Mouse (Mus musculus): ENCODE results near the gene Mink1. TPM values are rescaled to one million over a fixed set of nuclear protein-coding genes. Genes with fewer than 3 reads are reported as not detected.

Mink1 gene
- polyA plus RNA-seq, 1 experiment from 2014 or later, result 21.2 TPM

GRCm38 (mm10) chr11:70630129-70630528, 67.4 kb downstream of the Mink1 start:
- no peak overlapping the region for H3K4me3 ChIP-seq (ENCODE audit: low read depth, low read length)
- 69% methylated on average over 7 of the region's 7 CpGs for WGBS

GRCm38 (mm10) chr11:70635601-70636000, 72.9 kb downstream of the Mink1 start:
- H3K27ac ChIP-seq (replicated peaks; ENCODE audit: low read depth, low read length), result no peak overlapping the region
- no peaks in the 10 kb centered on the region for H3K9me3 ChIP-seq (ENCODE audit: control insufficient read depth, low read length)
- no peak overlapping the region for H3K4me3 ChIP-seq (ENCODE audit: low read depth, low read length)
- H3K27me3 ChIP-seq (ENCODE audit: control insufficient read depth, insufficient read depth, low read length), result no peaks in the 10 kb centered on the region
- no peak for ATAC-seq (ENCODE audit: insufficient number of reproducible peaks, low FRiP score, low TSS enrichment, low read depth)
- no peak overlapping the region for H3K9ac ChIP-seq (ENCODE audit: low read length)
- WGBS, result 85% methylated on average over 4 of the region's 4 CpGs
- DNase-seq (ENCODE audit: low spot score), result no peak
- H3K4me2 ChIP-seq (ENCODE audit: low read depth, severe bottlenecking), result no peak overlapping the region
- no peaks in the 10 kb centered on the region for H3K4me1 ChIP-seq (ENCODE audit: control insufficient read depth, insufficient read depth, low read length)
- no peaks in the 10 kb centered on the region for H3K36me3 ChIP-seq (ENCODE audit: control insufficient read depth, insufficient read depth, low read length)

More at GRCm38 (mm10) chr11:70630129-70630528, 67.4 kb downstream of the Mink1 start:
- H3K27me3 ChIP-seq (ENCODE audit: control insufficient read depth, insufficient read depth, low read length), result no peaks in the 10 kb centered on the region
- H3K4me1 ChIP-seq (ENCODE audit: control insufficient read depth, insufficient read depth, low read length), result no peaks in the 10 kb centered on the region
- H3K4me2 ChIP-seq (ENCODE audit: low read depth, severe bottlenecking), result no peak overlapping the region
- H3K9me3 ChIP-seq (ENCODE audit: control insufficient read depth, low read length), result no peaks in the 10 kb centered on the region
- ATAC-seq (ENCODE audit: insufficient number of reproducible peaks, low FRiP score, low TSS enrichment, low read depth) (no peak), DNase-seq (ENCODE audit: low spot score) (no peak)
- no peak overlapping the region for H3K27ac ChIP-seq (replicated peaks; ENCODE audit: low read depth, low read length)
- H3K36me3 ChIP-seq (ENCODE audit: control insufficient read depth, insufficient read depth, low read length), result no peaks in the 10 kb centered on the region
- H3K9ac ChIP-seq (ENCODE audit: low read length), result no peak overlapping the region

- ATAC-seq (ENCODE audit: insufficient number of reproducible peaks, low FRiP score, low TSS enrichment, low read depth), result no peak
- no peaks in the 10 kb centered on the region for H3K27me3 ChIP-seq (ENCODE audit: control insufficient read depth, insufficient read depth, low read length)
- H3K4me1 ChIP-seq (ENCODE audit: control insufficient read depth, insufficient read depth, low read length), result no peaks in the 10 kb centered on the region
These were observed 75.1 kb downstream of the Mink1 start for GRCm38 (mm10) chr11:70637764-70638163.

GRCm38 (mm10) chr11:70638293-70638692, 75.6 kb downstream of the Mink1 start:
- H3K4me3 ChIP-seq (ENCODE audit: low read depth, low read length), result no peak overlapping the region
- H3K4me2 ChIP-seq (ENCODE audit: low read depth, severe bottlenecking), result no peak overlapping the region
- no peak overlapping the region for H3K27ac ChIP-seq (replicated peaks; ENCODE audit: low read depth, low read length)
- no peaks in the 10 kb centered on the region for H3K4me1 ChIP-seq (ENCODE audit: control insufficient read depth, insufficient read depth, low read length)
- WGBS, result 89% methylated on average over 1 of the region's 1 CpGs
- H3K9ac ChIP-seq (ENCODE audit: low read length), result no peak overlapping the region
- H3K27me3 ChIP-seq (ENCODE audit: control insufficient read depth, insufficient read depth, low read length), result no peaks in the 10 kb centered on the region
- ATAC-seq (ENCODE audit: insufficient number of reproducible peaks, low FRiP score, low TSS enrichment, low read depth), result no peak
- no peak for DNase-seq (ENCODE audit: low spot score)
- no peaks in the 10 kb centered on the region for H3K36me3 ChIP-seq (ENCODE audit: control insufficient read depth, insufficient read depth, low read length)
- no peaks in the 10 kb centered on the region for H3K9me3 ChIP-seq (ENCODE audit: control insufficient read depth, low read length)

More at GRCm38 (mm10) chr11:70637764-70638163, 75.1 kb downstream of the Mink1 start:
- WGBS, result 79% methylated on average over 1 of the region's 1 CpGs
- no peak overlapping the region for H3K4me2 ChIP-seq (ENCODE audit: low read depth, severe bottlenecking)
- DNase-seq (ENCODE audit: low spot score), result no peak
- H3K9ac ChIP-seq (ENCODE audit: low read length), result no peak overlapping the region
- no peak overlapping the region for H3K4me3 ChIP-seq (ENCODE audit: low read depth, low read length)
- H3K9me3 ChIP-seq (ENCODE audit: control insufficient read depth, low read length), result no peaks in the 10 kb centered on the region
- no peaks in the 10 kb centered on the region for H3K36me3 ChIP-seq (ENCODE audit: control insufficient read depth, insufficient read depth, low read length)
- no peak overlapping the region for H3K27ac ChIP-seq (replicated peaks; ENCODE audit: low read depth, low read length)

- Histone ChIP-seq H3K27ac (replicated peaks; ENCODE audit: low read depth, low read length) (no peak within 1 kb of the TSS), H3K4me3 (ENCODE audit: low read depth, low read length) (no peak within 1 kb of the TSS), H3K9me3 (ENCODE audit: control insufficient read depth, low read length) (no peaks in the 10 kb centered on the region), H3K27me3 (ENCODE audit: control insufficient read depth, insufficient read depth, low read length) (no peaks in the 10 kb centered on the region), H3K4me2 (ENCODE audit: low read depth, severe bottlenecking) (no peak within 1 kb of the TSS), H3K36me3 (ENCODE audit: control insufficient read depth, insufficient read depth, low read length) (no peaks in the 10 kb centered on the region), H3K9ac (ENCODE audit: low read length) (no peak within 1 kb of the TSS), H3K4me1 (ENCODE audit: control insufficient read depth, insufficient read depth, low read length) (no peaks in the 10 kb centered on the region)
- WGBS, result 47% methylated on average over 5 of the region's 5 CpGs
- DNase-seq (ENCODE audit: low spot score), result no peak
- no peak for ATAC-seq (ENCODE audit: insufficient number of reproducible peaks, low FRiP score, low TSS enrichment, low read depth)
These were observed 76.1 kb downstream of the Mink1 start, which contains the start of gene Gp1ba for GRCm38 (mm10) chr11:70638714-70639278. Gp1ba (plus strand) TSS chr11:70639122.

- Histone ChIP-seq H3K4me2 (ENCODE audit: low read depth, severe bottlenecking) (no peak overlapping the region), H3K36me3 (ENCODE audit: control insufficient read depth, insufficient read depth, low read length) (peaks cover 9% of the 10 kb centered on the region), H3K4me3 (ENCODE audit: low read depth, low read length) (no peak overlapping the region), H3K9me3 (ENCODE audit: control insufficient read depth, low read length) (no peaks in the 10 kb centered on the region), H3K4me1 (ENCODE audit: control insufficient read depth, insufficient read depth, low read length) (no peaks in the 10 kb centered on the region), H3K27ac (replicated peaks; ENCODE audit: low read depth, low read length) (no peak overlapping the region), H3K9ac (ENCODE audit: low read length) (no peak overlapping the region), H3K27me3 (ENCODE audit: control insufficient read depth, insufficient read depth, low read length) (no peaks in the 10 kb centered on the region)
- DNase-seq (ENCODE audit: low spot score), result no peak
- WGBS, result 90% methylated on average over 8 of the region's 8 CpGs
- ATAC-seq (ENCODE audit: insufficient number of reproducible peaks, low FRiP score, low TSS enrichment, low read depth), result no peak
These were observed 77.3 kb downstream of the Mink1 start for GRCm38 (mm10) chr11:70639976-70640375.

- Histone ChIP-seq H3K4me1 (ENCODE audit: control insufficient read depth, insufficient read depth, low read length) (peaks cover 6% of the 10 kb centered on the region), H3K9ac (ENCODE audit: low read length) (no peak overlapping the region), H3K9me3 (ENCODE audit: control insufficient read depth, low read length) (no peaks in the 10 kb centered on the region), H3K36me3 (ENCODE audit: control insufficient read depth, insufficient read depth, low read length) (peaks cover 10% of the 10 kb centered on the region), H3K27me3 (ENCODE audit: control insufficient read depth, insufficient read depth, low read length) (no peaks in the 10 kb centered on the region), H3K27ac (replicated peaks; ENCODE audit: low read depth, low read length) (no peak overlapping the region), H3K4me2 (ENCODE audit: low read depth, severe bottlenecking) (no peak overlapping the region), H3K4me3 (ENCODE audit: low read depth, low read length) (no peak overlapping the region)
- ATAC-seq (ENCODE audit: insufficient number of reproducible peaks, low FRiP score, low TSS enrichment, low read depth) (no peak), DNase-seq (ENCODE audit: low spot score) (no peak)
- WGBS, result 82% methylated on average over 7 of the region's 7 CpGs
These were observed 78.6 kb downstream of the Mink1 start for GRCm38 (mm10) chr11:70641241-70641640.

GRCm38 (mm10) chr11:70643051-70643450, 80.4 kb downstream of the Mink1 start:
- WGBS, result 95% methylated on average over 6 of the region's 6 CpGs
- H3K4me3 ChIP-seq (ENCODE audit: low read depth, low read length), result no peak overlapping the region

GRCm38 (mm10) chr11:70644564-70645103, 82.0 kb downstream of the Mink1 start:
- peaks cover 20% of the 10 kb centered on the region for H3K36me3 ChIP-seq (ENCODE audit: control insufficient read depth, insufficient read depth, low read length)
- H3K4me3 ChIP-seq (ENCODE audit: low read depth, low read length), result no peak overlapping the region
- no peak for ATAC-seq (ENCODE audit: insufficient number of reproducible peaks, low FRiP score, low TSS enrichment, low read depth)
- H3K27me3 ChIP-seq (ENCODE audit: control insufficient read depth, insufficient read depth, low read length), result no peaks in the 10 kb centered on the region
- no peak overlapping the region for H3K9ac ChIP-seq (ENCODE audit: low read length)
- peaks cover 18% of the 10 kb centered on the region for H3K4me1 ChIP-seq (ENCODE audit: control insufficient read depth, insufficient read depth, low read length)
- H3K27ac ChIP-seq (replicated peaks; ENCODE audit: low read depth, low read length), result no peak overlapping the region
- 97% methylated on average over 8 of the region's 8 CpGs for WGBS
- no peaks in the 10 kb centered on the region for H3K9me3 ChIP-seq (ENCODE audit: control insufficient read depth, low read length)
- no peak for DNase-seq (ENCODE audit: low spot score)
- no peak overlapping the region for H3K4me2 ChIP-seq (ENCODE audit: low read depth, severe bottlenecking)

More at GRCm38 (mm10) chr11:70643051-70643450, 80.4 kb downstream of the Mink1 start:
- Histone ChIP-seq H3K27me3 (ENCODE audit: control insufficient read depth, insufficient read depth, low read length) (no peaks in the 10 kb centered on the region), H3K27ac (replicated peaks; ENCODE audit: low read depth, low read length) (no peak overlapping the region), H3K4me1 (ENCODE audit: control insufficient read depth, insufficient read depth, low read length) (peaks cover 8% of the 10 kb centered on the region), H3K36me3 (ENCODE audit: control insufficient read depth, insufficient read depth, low read length) (peaks cover 10% of the 10 kb centered on the region), H3K9ac (ENCODE audit: low read length) (no peak overlapping the region), H3K9me3 (ENCODE audit: control insufficient read depth, low read length) (no peaks in the 10 kb centered on the region), H3K4me2 (ENCODE audit: low read depth, severe bottlenecking) (no peak overlapping the region)
- DNase-seq (ENCODE audit: low spot score) (no peak), ATAC-seq (ENCODE audit: insufficient number of reproducible peaks, low FRiP score, low TSS enrichment, low read depth) (no peak)

Measured in limb, embryonic 11.5 days (tissue).